Mouse (Mus musculus) cerebellum, adult 9-10 months (tissue): ENCODE measurements around the gene Bach1.
A peak's percentile ranks its signal among the peaks of the same experiment; 100 is the strongest.

ENCODE experiments used
- DNase-seq: peaks from one replicate; pipeline ENCODE4 v3.0.0; 2022

Bach1 gene

GRCm38 (mm10) chr16:87698692-87699305 is at the start of gene Bach1:
TSS of gene Bach1 (plus strand) at chr16:87698945.
- peak; percentile 86 for DNase-seq

GRCm38 (mm10) chr16:87652344-87652743 is 46.4 kb upstream of the Bach1 start:
- DNase-seq, result no peak

GRCm38 (mm10) chr16:87652924-87653323 is 45.8 kb upstream of the Bach1 start:
- DNase-seq, result no peak

GRCm38 (mm10) chr16:87654016-87654575 is 44.6 kb upstream of the Bach1 start:
- DNase-seq, result no peak

- no peak for DNase-seq
Observed at GRCm38 (mm10) chr16:87655005-87655404, 43.7 kb upstream of the Bach1 start.

- DNase-seq, result no peak
Observed at GRCm38 (mm10) chr16:87655579-87655978, 43.2 kb upstream of the Bach1 start.

- no peak for DNase-seq
Observed at GRCm38 (mm10) chr16:87656771-87657170, 42.0 kb upstream of the Bach1 start.

GRCm38 (mm10) chr16:87657291-87657690 is 41.5 kb upstream of the Bach1 start:
- no peak for DNase-seq

GRCm38 (mm10) chr16:87661024-87661471 is 37.7 kb upstream of the Bach1 start:
- no peak for DNase-seq

GRCm38 (mm10) chr16:87661636-87662035 is 37.1 kb upstream of the Bach1 start:
- no peak for DNase-seq

GRCm38 (mm10) chr16:87662528-87662927 is 36.2 kb upstream of the Bach1 start:
- no peak for DNase-seq

GRCm38 (mm10) chr16:87663890-87664289 is 34.9 kb upstream of the Bach1 start:
- no peak for DNase-seq

- DNase-seq, result no peak
Observed at GRCm38 (mm10) chr16:87665246-87665645, 33.5 kb upstream of the Bach1 start.

- DNase-seq, result no peak
Observed at GRCm38 (mm10) chr16:87665752-87666619, 32.8 kb upstream of the Bach1 start.

- no peak for DNase-seq
Observed at GRCm38 (mm10) chr16:87666620-87667004, 32.1 kb upstream of the Bach1 start.

GRCm38 (mm10) chr16:87668002-87668401 is 30.7 kb upstream of the Bach1 start:
- no peak for DNase-seq

GRCm38 (mm10) chr16:87670091-87670820 is 28.5 kb upstream of the Bach1 start:
- DNase-seq, result no peak

- no peak for DNase-seq
Observed at GRCm38 (mm10) chr16:87670821-87671165, 28.0 kb upstream of the Bach1 start.

- DNase-seq, result no peak
Observed at GRCm38 (mm10) chr16:87671336-87671735, 27.4 kb upstream of the Bach1 start.

- no peak for DNase-seq
Observed at GRCm38 (mm10) chr16:87673155-87673554, 25.6 kb upstream of the Bach1 start.

GRCm38 (mm10) chr16:87676182-87676581 is 22.6 kb upstream of the Bach1 start:
- DNase-seq, result no peak

GRCm38 (mm10) chr16:87678667-87679066 is 20.1 kb upstream of the Bach1 start:
- no peak for DNase-seq

GRCm38 (mm10) chr16:87680912-87681634 is 17.7 kb upstream of the Bach1 start:
- DNase-seq, result no peak
